Mouse (Mus musculus) testis, postnatal 14 days (tissue): ENCODE measurements around the gene 4933406M09Rik.
A peak's percentile ranks its signal among the peaks of the same experiment; 100 is the strongest.

Experiments used
- DNase-seq: peaks from one replicate; pipeline ENCODE4 v3.0.0; 2021; ENCODE audit warnings: low spot score

4933406M09Rik gene

GRCm38 (mm10) chr1:134385666-134386065 is at the start of gene 4933406M09Rik:
TSS of gene 4933406M09Rik (plus strand) at chr1:134385940.
- no peak for DNase-seq

GRCm38 (mm10) chr1:134336958-134337710 is 48.6 kb upstream of the 4933406M09Rik start:
- DNase-seq: no peak

GRCm38 (mm10) chr1:134339162-134339561 is 46.6 kb upstream of the 4933406M09Rik start:
- no peak for DNase-seq

- DNase-seq: no peak
These were observed 45.8 kb upstream of the 4933406M09Rik start for GRCm38 (mm10) chr1:134339757-134340619.

- no peak for DNase-seq
These were observed 44.0 kb upstream of the 4933406M09Rik start for GRCm38 (mm10) chr1:134341641-134342277.

- no peak for DNase-seq
These were observed 43.5 kb upstream of the 4933406M09Rik start for GRCm38 (mm10) chr1:134342278-134342664.

- no peak for DNase-seq
These were observed 42.9 kb upstream of the 4933406M09Rik start for GRCm38 (mm10) chr1:134342781-134343310.

- no peak for DNase-seq
These were observed 42.2 kb upstream of the 4933406M09Rik start for GRCm38 (mm10) chr1:134343567-134343966.

- DNase-seq: peak; percentile 94
These were observed 41.5 kb upstream of the 4933406M09Rik start for GRCm38 (mm10) chr1:134344005-134344950.

- no peak for DNase-seq
These were observed 40.7 kb upstream of the 4933406M09Rik start for GRCm38 (mm10) chr1:134345075-134345474.

- no peak for DNase-seq
These were observed 37.9 kb upstream of the 4933406M09Rik start for GRCm38 (mm10) chr1:134347791-134348190.

- no peak for DNase-seq
These were observed 32.4 kb upstream of the 4933406M09Rik start for GRCm38 (mm10) chr1:134353326-134353725.

GRCm38 (mm10) chr1:134357461-134357860 is 28.3 kb upstream of the 4933406M09Rik start:
- DNase-seq: no peak

- no peak for DNase-seq
These were observed 25.1 kb upstream of the 4933406M09Rik start for GRCm38 (mm10) chr1:134360656-134361055.

- DNase-seq: no peak
These were observed 24.4 kb upstream of the 4933406M09Rik start for GRCm38 (mm10) chr1:134361195-134361856.

GRCm38 (mm10) chr1:134361857-134362212 is 23.9 kb upstream of the 4933406M09Rik start, which contains the start of gene Tmem183a:
TSS of gene Tmem183a (minus strand) at chr1:134361979.
- peak; percentile 97 for DNase-seq

- no peak for DNase-seq
These were observed 22.5 kb upstream of the 4933406M09Rik start for GRCm38 (mm10) chr1:134363194-134363593.

- DNase-seq: no peak
These were observed 20.2 kb upstream of the 4933406M09Rik start for GRCm38 (mm10) chr1:134365491-134365890.

- peak; percentile 48 for DNase-seq
These were observed 16.9 kb upstream of the 4933406M09Rik start for GRCm38 (mm10) chr1:134368777-134369337.

- no peak for DNase-seq
These were observed 11.6 kb upstream of the 4933406M09Rik start for GRCm38 (mm10) chr1:134374124-134374523.
